Mouse (Mus musculus): ENCODE results near the gene Ntng1. TPM values are rescaled to one million over a fixed set of nuclear protein-coding genes. Genes with fewer than 3 reads are reported as not detected.

Ntng1 gene
- polyA plus RNA-seq, 1 experiment from 2014 or later, result 2.2 TPM

GRCm38 (mm10) chr3:110044209-110044608 lies 99.6 kb downstream of the Ntng1 start:
- H3K4me3 ChIP-seq (replicated peaks), result no peak overlapping the region
- 84% methylated on average over 2 of the region's 2 CpGs for WGBS
- H3K27me3 ChIP-seq (replicated peaks), result no peaks in the 10 kb centered on the region
- H3K36me3 ChIP-seq, result no peaks in the 10 kb centered on the region
- no peaks in the 10 kb centered on the region for H3K4me1 ChIP-seq (replicated peaks)
- H3K9me3 ChIP-seq, result no peaks in the 10 kb centered on the region
- H3K9ac ChIP-seq, result no peak overlapping the region
- H3K4me2 ChIP-seq (replicated peaks), result no peak overlapping the region
- ATAC-seq, result no peak
- H3K27ac ChIP-seq, result no peak overlapping the region

- H3K4me1 ChIP-seq (replicated peaks), result no peaks in the 10 kb centered on the region
- no peak for ATAC-seq
- 83% methylated on average over 1 of the region's 1 CpGs for WGBS
- H3K36me3 ChIP-seq, result no peaks in the 10 kb centered on the region
- H3K9ac ChIP-seq, result no peak overlapping the region
- no peak overlapping the region for H3K4me3 ChIP-seq (replicated peaks)
- no peak overlapping the region for H3K4me2 ChIP-seq (replicated peaks)
- no peak overlapping the region for H3K27ac ChIP-seq
- H3K9me3 ChIP-seq, result no peaks in the 10 kb centered on the region
- H3K27me3 ChIP-seq (replicated peaks), result no peaks in the 10 kb centered on the region
These were observed 100.1 kb downstream of the Ntng1 start for GRCm38 (mm10) chr3:110043641-110044187.

- H3K9me3 ChIP-seq, result no peaks in the 10 kb centered on the region
- H3K36me3 ChIP-seq, result no peaks in the 10 kb centered on the region
- H3K27ac ChIP-seq, result no peak overlapping the region
- H3K27me3 ChIP-seq (replicated peaks), result no peaks in the 10 kb centered on the region
- 14% methylated on average over 18 of the region's 18 CpGs for WGBS
- H3K4me3 ChIP-seq (replicated peaks), result no peak overlapping the region
- ATAC-seq, result peak; percentile 25; the same call in 1 of the 2 replicates
- H3K4me1 ChIP-seq (replicated peaks), result no peaks in the 10 kb centered on the region
- no peak overlapping the region for H3K9ac ChIP-seq
- H3K4me2 ChIP-seq (replicated peaks), result no peak overlapping the region
These were observed 120.8 kb downstream of the Ntng1 start for GRCm38 (mm10) chr3:110022783-110023599.

GRCm38 (mm10) chr3:110010870-110011626 lies 132.8 kb downstream of the Ntng1 start:
- Histone ChIP-seq H3K4me2 (replicated peaks) (no peak overlapping the region), H3K27me3 (replicated peaks) (no peaks in the 10 kb centered on the region), H3K4me1 (replicated peaks) (no peaks in the 10 kb centered on the region), H3K36me3 (no peaks in the 10 kb centered on the region), H3K4me3 (replicated peaks) (no peak overlapping the region), H3K9ac (no peak overlapping the region), H3K27ac (no peak overlapping the region), H3K9me3 (no peaks in the 10 kb centered on the region)
- WGBS, result 82% methylated on average over 14 of the region's 14 CpGs
- no peak for ATAC-seq

GRCm38 (mm10) chr3:110010441-110010840 lies 133.4 kb downstream of the Ntng1 start:
- H3K4me1 ChIP-seq (replicated peaks), result no peaks in the 10 kb centered on the region
- no peak overlapping the region for H3K27ac ChIP-seq
- no peaks in the 10 kb centered on the region for H3K9me3 ChIP-seq
- H3K4me3 ChIP-seq (replicated peaks), result no peak overlapping the region
- no peak overlapping the region for H3K4me2 ChIP-seq (replicated peaks)
- no peaks in the 10 kb centered on the region for H3K36me3 ChIP-seq
- no peak for ATAC-seq
- H3K27me3 ChIP-seq (replicated peaks), result no peaks in the 10 kb centered on the region
- H3K9ac ChIP-seq, result no peak overlapping the region
- WGBS, result 82% methylated on average over 2 of the region's 2 CpGs

GRCm38 (mm10) chr3:110000349-110000748 lies 143.5 kb downstream of the Ntng1 start:
- WGBS, result 48% methylated on average over 5 of the region's 5 CpGs
- ATAC-seq, result no peak
- Histone ChIP-seq H3K27me3 (replicated peaks) (no peaks in the 10 kb centered on the region), H3K4me3 (replicated peaks) (no peak overlapping the region), H3K4me2 (replicated peaks) (no peak overlapping the region), H3K9me3 (no peaks in the 10 kb centered on the region), H3K36me3 (no peaks in the 10 kb centered on the region), H3K9ac (no peak overlapping the region), H3K4me1 (replicated peaks) (no peaks in the 10 kb centered on the region), H3K27ac (no peak overlapping the region)

- no peak overlapping the region for H3K27ac ChIP-seq
- 61% methylated on average over 4 of the region's 4 CpGs for WGBS
- H3K36me3 ChIP-seq, result no peaks in the 10 kb centered on the region
- H3K4me3 ChIP-seq (replicated peaks), result no peak overlapping the region
- H3K9me3 ChIP-seq, result no peaks in the 10 kb centered on the region
- H3K9ac ChIP-seq, result no peak overlapping the region
- no peak for ATAC-seq
- H3K4me1 ChIP-seq (replicated peaks), result no peaks in the 10 kb centered on the region
- H3K4me2 ChIP-seq (replicated peaks), result no peak overlapping the region
- no peaks in the 10 kb centered on the region for H3K27me3 ChIP-seq (replicated peaks)
These were observed 148.2 kb downstream of the Ntng1 start for GRCm38 (mm10) chr3:109995663-109996024.

GRCm38 (mm10) chr3:109994978-109995662 lies 148.7 kb downstream of the Ntng1 start:
- WGBS, result 37% methylated on average over 6 of the region's 6 CpGs
- Histone ChIP-seq H3K27me3 (replicated peaks) (no peaks in the 10 kb centered on the region), H3K4me2 (replicated peaks) (no peak overlapping the region), H3K27ac (no peak overlapping the region), H3K4me1 (replicated peaks) (no peaks in the 10 kb centered on the region), H3K9ac (no peak overlapping the region), H3K9me3 (no peaks in the 10 kb centered on the region), H3K36me3 (no peaks in the 10 kb centered on the region), H3K4me3 (replicated peaks) (no peak overlapping the region)
- no peak for ATAC-seq

GRCm38 (mm10) chr3:109984086-109984485 lies 159.7 kb downstream of the Ntng1 start:
- no peaks in the 10 kb centered on the region for H3K36me3 ChIP-seq
- H3K9me3 ChIP-seq, result no peaks in the 10 kb centered on the region
- no peak overlapping the region for H3K9ac ChIP-seq
- WGBS, result 76% methylated on average over 2 of the region's 2 CpGs
- H3K27me3 ChIP-seq (replicated peaks), result no peaks in the 10 kb centered on the region
- no peak overlapping the region for H3K4me3 ChIP-seq (replicated peaks)
- H3K4me2 ChIP-seq (replicated peaks), result no peak overlapping the region
- H3K4me1 ChIP-seq (replicated peaks), result no peaks in the 10 kb centered on the region
- ATAC-seq, result no peak
- no peak overlapping the region for H3K27ac ChIP-seq

- no peaks in the 10 kb centered on the region for H3K27me3 ChIP-seq (replicated peaks)
- H3K4me1 ChIP-seq (replicated peaks), result no peaks in the 10 kb centered on the region
- ATAC-seq, result peak; percentile 17; the same call in 1 of the 2 replicates
- WGBS, result 48% methylated on average over 2 of the region's 2 CpGs
- H3K27ac ChIP-seq, result no peak overlapping the region
- no peak overlapping the region for H3K9ac ChIP-seq
- no peaks in the 10 kb centered on the region for H3K9me3 ChIP-seq
- no peaks in the 10 kb centered on the region for H3K36me3 ChIP-seq
- H3K4me2 ChIP-seq (replicated peaks), result no peak overlapping the region
- no peak overlapping the region for H3K4me3 ChIP-seq (replicated peaks)
These were observed 166.2 kb downstream of the Ntng1 start for GRCm38 (mm10) chr3:109977614-109978013.

- Histone ChIP-seq H3K9ac (no peak overlapping the region), H3K27me3 (replicated peaks) (no peaks in the 10 kb centered on the region), H3K9me3 (no peaks in the 10 kb centered on the region), H3K4me3 (replicated peaks) (no peak overlapping the region), H3K4me1 (replicated peaks) (no peaks in the 10 kb centered on the region), H3K36me3 (no peaks in the 10 kb centered on the region), H3K4me2 (replicated peaks) (no peak overlapping the region), H3K27ac (no peak overlapping the region)
- WGBS, result 74% methylated on average over 4 of the region's 4 CpGs
- ATAC-seq, result no peak
These were observed 168.7 kb downstream of the Ntng1 start for GRCm38 (mm10) chr3:109975106-109975505.

GRCm38 (mm10) chr3:109971465-109971864 lies 172.3 kb downstream of the Ntng1 start:
- H3K36me3 ChIP-seq, result no peaks in the 10 kb centered on the region
- 75% methylated on average over 1 of the region's 1 CpGs for WGBS
- H3K27ac ChIP-seq, result no peak overlapping the region
- H3K4me3 ChIP-seq (replicated peaks), result no peak overlapping the region
- no peak overlapping the region for H3K4me2 ChIP-seq (replicated peaks)
- no peaks in the 10 kb centered on the region for H3K4me1 ChIP-seq (replicated peaks)
- no peak overlapping the region for H3K9ac ChIP-seq
- ATAC-seq, result no peak
- no peaks in the 10 kb centered on the region for H3K27me3 ChIP-seq (replicated peaks)
- H3K9me3 ChIP-seq, result no peaks in the 10 kb centered on the region

All from intestine, embryonic 15.5 days (tissue).